Mouse (Mus musculus) hindbrain, embryonic 10.5 days (tissue): Measurements from ENCODE around the gene Dao. TPM values are rescaled to one million over a fixed set of nuclear protein-coding genes. Genes with fewer than 3 reads are reported as not detected.

ENCODE experiments used
- DNase-seq: peaks from one replicate; pipeline ENCODE4 v3.0.0-alpha.2; 2017; ENCODE audit warnings: low spot score
- H3K27ac ChIP-seq: fragments of 300-500 bp; sonication (generic); 2 replicates; pipeline ENCODE4 v1.5.1; 2016; ENCODE audit warnings: mild to moderate bottlenecking, moderate library complexity
- H3K27me3 ChIP-seq: fragments of 300-500 bp; sonication (generic); 2 replicates; pipeline ENCODE4 v1.6.1; 2016; ENCODE audit warnings: mild to moderate bottlenecking; ENCODE audit not compliant: poor library complexity, insufficient read depth, severe bottlenecking
- H3K36me3 ChIP-seq: fragments of 300-500 bp; sonication (generic); 2 replicates; pipeline ENCODE4 v1.6.1; 2016; ENCODE audit warnings: mild to moderate bottlenecking, moderate library complexity
- H3K4me1 ChIP-seq: fragments of 300-500 bp; sonication (generic); replicated peaks from 2 replicates; pipeline ENCODE4 v1.6.1; 2016; ENCODE audit warnings: mild to moderate bottlenecking
- H3K4me3 ChIP-seq: fragments of 300-500 bp; sonication (generic); 2 replicates; pipeline ENCODE4 v1.5.1; 2016; ENCODE audit warnings: mild to moderate bottlenecking, moderate library complexity
- H3K9me3 ChIP-seq: fragments of 300-500 bp; sonication (generic); 2 replicates; pipeline ENCODE4 v1.6.1; 2016; ENCODE audit warnings: mild to moderate bottlenecking, moderate library complexity
- WGBS: fragments of 180-500 bp; shearing (Covaris S2); methylation state at CpG from one replicate; pipeline ENCODE4 v1.1.7; 2016; 5-methylcytosine and 5-hydroxymethylcytosine counted together
- polyA plus RNA-seq: library from polyadenylated mRNA; unstranded; fragments of >200 nt; fragmentation: Nextera tagmentation; extraction: Ambion mirVana; gene quantifications from 2 replicates; pipeline ENCODE4 v1.2.1, GENCODE M21; 2016

The Dao gene
- polyA plus RNA-seq, 1 experiment from 2014 or later = not detected

- Histone ChIP-seq H3K4me1 (peaks cover 23% of the 10 kb centered on the region), H3K27ac (no peak overlapping the region), H3K36me3 (no peaks in the 10 kb centered on the region), H3K27me3 (0 out of 2 replicates have a peak, but pooled peaks cover 6% of the 10 kb centered on the region), H3K4me3 (no peak overlapping the region), H3K9me3 (no peaks in the 10 kb centered on the region)
- 73% methylated on average over 1 of the region's 1 CpGs for WGBS
- no peak for DNase-seq
Observed at GRCm38 (mm10) chr5:114040911-114041310, 37.4 kb downstream of the Dao start.

GRCm38 (mm10) chr5:114041327-114041930 is 37.9 kb downstream of the Dao start:
- peak; percentile 22 for DNase-seq
- Histone ChIP-seq H3K4me1 (peaks cover 19% of the 10 kb centered on the region), H3K27ac (peak overlapping the region; percentile 41; the same call in 1 of the 2 replicates), H3K4me3 (no peak overlapping the region), H3K27me3 (0 out of 2 replicates have a peak, but pooled peaks cover 6% of the 10 kb centered on the region), H3K9me3 (no peaks in the 10 kb centered on the region), H3K36me3 (no peaks in the 10 kb centered on the region)
- WGBS = 29% methylated on average over 15 of the region's 15 CpGs

GRCm38 (mm10) chr5:114043800-114044199 is 40.3 kb downstream of the Dao start:
- H3K36me3 ChIP-seq = no peaks in the 10 kb centered on the region
- no peak overlapping the region for H3K4me3 ChIP-seq
- H3K4me1 ChIP-seq = peaks cover 24% of the 10 kb centered on the region
- H3K9me3 ChIP-seq = no peaks in the 10 kb centered on the region
- 0 out of 2 replicates have a peak, but pooled peaks cover 6% of the 10 kb centered on the region for H3K27me3 ChIP-seq
- DNase-seq = no peak
- no peak overlapping the region for H3K27ac ChIP-seq
- WGBS = 84% methylated on average over 4 of the region's 4 CpGs

GRCm38 (mm10) chr5:114045134-114045533 is 41.6 kb downstream of the Dao start:
- Histone ChIP-seq H3K27me3 (0 out of 2 replicates have a peak, but pooled peaks cover 6% of the 10 kb centered on the region), H3K9me3 (no peaks in the 10 kb centered on the region), H3K27ac (no peak overlapping the region), H3K4me3 (no peak overlapping the region), H3K4me1 (peaks cover 29% of the 10 kb centered on the region), H3K36me3 (no peaks in the 10 kb centered on the region)
- DNase-seq = no peak
- WGBS = 66% methylated on average over 1 of the region's 1 CpGs

- no peak for DNase-seq
- 80% methylated on average over 3 of the region's 3 CpGs for WGBS
- Histone ChIP-seq H3K36me3 (no peaks in the 10 kb centered on the region), H3K27ac (no peak overlapping the region), H3K4me1 (peaks cover 22% of the 10 kb centered on the region), H3K9me3 (no peaks in the 10 kb centered on the region), H3K27me3 (0 out of 2 replicates have a peak, but pooled peaks cover 2% of the 10 kb centered on the region), H3K4me3 (no peak overlapping the region)
Observed at GRCm38 (mm10) chr5:114046151-114046550, 42.6 kb downstream of the Dao start.

GRCm38 (mm10) chr5:114046604-114047003 is 43.1 kb downstream of the Dao start:
- peaks cover 18% of the 10 kb centered on the region for H3K4me1 ChIP-seq
- 54% methylated on average over 3 of the region's 3 CpGs for WGBS
- H3K27ac ChIP-seq = no peak overlapping the region
- no peak overlapping the region for H3K4me3 ChIP-seq
- H3K36me3 ChIP-seq = no peaks in the 10 kb centered on the region
- no peaks in the 10 kb centered on the region for H3K9me3 ChIP-seq
- no peaks in the 10 kb centered on the region for H3K27me3 ChIP-seq
- DNase-seq = no peak

DNA sequence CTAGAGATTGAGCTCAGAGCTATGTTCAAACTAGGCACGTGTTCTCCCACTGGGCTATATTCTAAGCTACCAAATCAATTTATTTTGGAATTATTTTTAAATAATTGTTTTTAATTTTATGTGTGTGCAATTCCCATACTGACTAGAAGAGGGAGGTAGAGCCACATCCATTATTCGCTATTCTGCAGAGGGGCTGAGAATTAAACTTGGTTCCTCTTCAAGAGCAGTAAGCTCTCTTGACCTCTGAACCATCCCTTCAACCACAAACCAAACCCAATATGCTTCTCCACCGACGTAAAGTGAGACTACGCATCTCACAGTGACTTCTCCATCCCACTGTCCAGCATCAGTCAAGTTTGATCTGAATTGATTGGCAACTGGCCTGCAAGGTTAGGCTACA is 43.7 kb downstream of the Dao start:
- no peak for DNase-seq
- H3K27me3 ChIP-seq = no peaks in the 10 kb centered on the region
- no peaks in the 10 kb centered on the region for H3K9me3 ChIP-seq
- H3K36me3 ChIP-seq = no peaks in the 10 kb centered on the region
- no peak overlapping the region for H3K27ac ChIP-seq
- no peak overlapping the region for H3K4me3 ChIP-seq
- peaks cover 13% of the 10 kb centered on the region for H3K4me1 ChIP-seq
- 84% methylated on average over 5 of the region's 5 CpGs for WGBS

GRCm38 (mm10) chr5:114048731-114049308 is 45.3 kb downstream of the Dao start:
- peaks cover 13% of the 10 kb centered on the region; the same call in 1 of the 2 replicates for H3K4me1 ChIP-seq
- H3K4me3 ChIP-seq = no peak overlapping the region
- H3K27ac ChIP-seq = no peak overlapping the region
- H3K36me3 ChIP-seq = no peaks in the 10 kb centered on the region
- DNase-seq = no peak
- H3K27me3 ChIP-seq = no peaks in the 10 kb centered on the region
- no peaks in the 10 kb centered on the region for H3K9me3 ChIP-seq
- WGBS = 66% methylated on average over 12 of the region's 12 CpGs

- WGBS = 41% methylated on average over 9 of the region's 9 CpGs
- no peaks in the 10 kb centered on the region for H3K36me3 ChIP-seq
- peak overlapping the region; percentile 30 for H3K27ac ChIP-seq
- DNase-seq = peak; percentile 78
- H3K4me3 ChIP-seq = peak overlapping the region; percentile 25; the same call in 1 of the 2 replicates
- no peaks in the 10 kb centered on the region for H3K9me3 ChIP-seq
- H3K4me1 ChIP-seq = peaks cover 13% of the 10 kb centered on the region; the same call in 1 of the 2 replicates
- H3K27me3 ChIP-seq = no peaks in the 10 kb centered on the region
Observed at GRCm38 (mm10) chr5:114052246-114052761, 48.8 kb downstream of the Dao start.

- Histone ChIP-seq H3K36me3 (0 out of 2 replicates have a peak, but pooled peaks cover 4% of the 10 kb centered on the region), H3K4me3 (no peak overlapping the region), H3K27me3 (no peaks in the 10 kb centered on the region), H3K4me1 (peaks cover 4% of the 10 kb centered on the region; the same call in 1 of the 2 replicates), H3K9me3 (no peaks in the 10 kb centered on the region), H3K27ac (no peak overlapping the region)
- no peak for DNase-seq
- 77% methylated on average over 9 of the region's 9 CpGs for WGBS
Observed at GRCm38 (mm10) chr5:114057129-114057731, 53.7 kb downstream of the Dao start.

DNA sequence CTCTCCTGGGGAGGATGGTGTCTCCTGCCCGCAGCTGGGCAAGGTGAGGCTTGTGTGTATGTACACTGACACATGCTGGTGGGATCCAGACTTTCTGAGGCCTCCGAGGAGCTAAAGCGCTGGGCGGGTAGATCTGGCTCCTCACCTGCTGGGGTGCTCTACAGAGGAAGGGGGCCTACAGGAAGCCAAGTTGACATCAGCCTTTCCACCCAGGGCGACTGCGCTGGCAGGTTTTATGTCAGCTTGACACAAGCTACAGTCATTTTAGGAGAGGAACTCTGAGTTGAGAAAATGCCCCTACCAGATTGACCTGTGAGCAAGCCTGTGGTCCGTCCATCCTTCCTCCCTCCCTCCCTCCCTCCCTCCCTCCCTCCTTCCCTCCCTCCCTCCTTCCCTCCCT is 58.2 kb downstream of the Dao start:
- 0 out of 2 replicates have a peak, but pooled peaks cover 4% of the 10 kb centered on the region for H3K36me3 ChIP-seq
- WGBS = 57% methylated on average over 7 of the region's 7 CpGs
- no peak overlapping the region for H3K27ac ChIP-seq
- no peaks in the 10 kb centered on the region for H3K9me3 ChIP-seq
- no peaks in the 10 kb centered on the region for H3K27me3 ChIP-seq
- H3K4me1 ChIP-seq = peaks cover 10% of the 10 kb centered on the region
- no peak overlapping the region for H3K4me3 ChIP-seq
- no peak for DNase-seq

GRCm38 (mm10) chr5:114063958-114064357 is 60.5 kb downstream of the Dao start:
- H3K9me3 ChIP-seq = no peaks in the 10 kb centered on the region
- H3K4me1 ChIP-seq = peaks cover 10% of the 10 kb centered on the region
- H3K27ac ChIP-seq = no peak overlapping the region
- WGBS = 78% methylated on average over 4 of the region's 4 CpGs
- no peak for DNase-seq
- H3K27me3 ChIP-seq = no peaks in the 10 kb centered on the region
- H3K36me3 ChIP-seq = 0 out of 2 replicates have a peak, but pooled peaks cover under 1% of the 10 kb centered on the region
- H3K4me3 ChIP-seq = no peak overlapping the region

- no peak within 1 kb of the TSS for H3K27ac ChIP-seq
- 92% methylated on average over 6 of the region's 6 CpGs for WGBS
Observed at GRCm38 (mm10) chr5:114065161-114065560, 61.7 kb downstream of the Dao start, which contains the start of gene Usp30. Usp30 (plus strand) TSS chr5:114065461.

More at GRCm38 (mm10) chr5:114065161-114065560, 61.7 kb downstream of the Dao start, which contains the start of gene Usp30:
- DNase-seq = no peak
- Histone ChIP-seq H3K4me1 (peaks cover 7% of the 10 kb centered on the region), H3K9me3 (no peaks in the 10 kb centered on the region), H3K4me3 (no peak within 1 kb of the TSS), H3K36me3 (no peaks in the 10 kb centered on the region), H3K27me3 (no peaks in the 10 kb centered on the region)
